Mouse (Mus musculus): ENCODE data around the gene Ebf1. TPM values are rescaled to one million over a fixed set of nuclear protein-coding genes. Genes with fewer than 3 reads are reported as not detected.
A peak's percentile ranks its signal among the peaks of the same experiment; 100 is the strongest.

Ebf1 gene
- polyA plus RNA-seq, 1 experiment from 2014 or later = 0.41 TPM

DNA sequence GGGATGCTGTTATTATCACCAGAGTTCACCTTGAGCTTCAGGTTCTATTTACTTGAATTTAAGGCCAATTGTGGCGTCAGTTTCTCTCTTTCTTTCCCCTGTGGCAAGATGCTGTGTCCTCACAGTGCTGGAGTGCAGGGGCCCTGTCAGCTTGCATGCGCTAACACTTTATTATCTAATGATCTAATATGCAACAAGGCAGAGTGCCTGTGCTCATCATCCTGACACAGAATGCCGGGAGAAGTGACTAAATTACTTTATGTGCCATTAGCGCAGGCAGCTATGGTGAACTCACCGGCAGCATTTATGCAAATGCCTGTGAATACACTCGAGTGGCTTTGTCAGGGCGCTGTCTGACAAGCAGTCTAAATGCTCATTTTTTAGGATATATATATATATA, 270.6 kb downstream of the Ebf1 start:
- no peak overlapping the region for H3K4me2 ChIP-seq
- 70% methylated on average over 7 of the region's 7 CpGs for WGBS (ENCODE audit: insufficient replicate concordance)
- no peak overlapping the region for H3K4me3 ChIP-seq
- H3K9ac ChIP-seq = no peak overlapping the region
- H3K27ac ChIP-seq = no peak overlapping the region
- no peaks in the 10 kb centered on the region for H3K27me3 ChIP-seq (replicated peaks)
- H3K4me1 ChIP-seq = peaks cover under 1% of the 10 kb centered on the region; the same call in 1 of the 2 replicates
- no peaks in the 10 kb centered on the region for H3K9me3 ChIP-seq (replicated peaks)
- no peak for ATAC-seq
- H3K36me3 ChIP-seq = no peaks in the 10 kb centered on the region

DNA sequence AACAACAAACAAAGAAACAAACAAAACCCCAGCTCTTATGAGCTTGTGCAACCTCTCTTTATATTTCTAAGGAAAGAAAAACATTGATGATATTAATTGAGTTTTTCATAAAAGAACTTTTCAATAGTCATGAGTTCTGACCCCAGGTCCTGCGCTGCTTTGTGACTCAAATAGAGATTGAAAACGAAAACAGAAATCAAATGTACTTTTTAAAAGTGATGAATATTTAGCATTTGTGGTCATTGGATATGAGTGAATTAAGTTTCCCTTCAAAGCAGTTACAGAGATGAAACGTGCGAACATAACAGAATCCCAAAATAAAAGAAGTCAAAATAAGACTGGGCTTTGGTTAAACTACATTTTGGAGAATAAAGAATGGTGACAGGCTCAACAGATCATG, 271.3 kb downstream of the Ebf1 start:
- Histone ChIP-seq H3K4me3 (no peak overlapping the region), H3K4me1 (peaks cover 8% of the 10 kb centered on the region), H3K9me3 (replicated peaks) (no peaks in the 10 kb centered on the region), H3K27ac (no peak overlapping the region), H3K9ac (no peak overlapping the region), H3K4me2 (no peak overlapping the region), H3K27me3 (replicated peaks) (no peaks in the 10 kb centered on the region), H3K36me3 (no peaks in the 10 kb centered on the region)
- 74% methylated on average over 4 of the region's 4 CpGs for WGBS (ENCODE audit: insufficient replicate concordance)
- ATAC-seq = no peak

DNA sequence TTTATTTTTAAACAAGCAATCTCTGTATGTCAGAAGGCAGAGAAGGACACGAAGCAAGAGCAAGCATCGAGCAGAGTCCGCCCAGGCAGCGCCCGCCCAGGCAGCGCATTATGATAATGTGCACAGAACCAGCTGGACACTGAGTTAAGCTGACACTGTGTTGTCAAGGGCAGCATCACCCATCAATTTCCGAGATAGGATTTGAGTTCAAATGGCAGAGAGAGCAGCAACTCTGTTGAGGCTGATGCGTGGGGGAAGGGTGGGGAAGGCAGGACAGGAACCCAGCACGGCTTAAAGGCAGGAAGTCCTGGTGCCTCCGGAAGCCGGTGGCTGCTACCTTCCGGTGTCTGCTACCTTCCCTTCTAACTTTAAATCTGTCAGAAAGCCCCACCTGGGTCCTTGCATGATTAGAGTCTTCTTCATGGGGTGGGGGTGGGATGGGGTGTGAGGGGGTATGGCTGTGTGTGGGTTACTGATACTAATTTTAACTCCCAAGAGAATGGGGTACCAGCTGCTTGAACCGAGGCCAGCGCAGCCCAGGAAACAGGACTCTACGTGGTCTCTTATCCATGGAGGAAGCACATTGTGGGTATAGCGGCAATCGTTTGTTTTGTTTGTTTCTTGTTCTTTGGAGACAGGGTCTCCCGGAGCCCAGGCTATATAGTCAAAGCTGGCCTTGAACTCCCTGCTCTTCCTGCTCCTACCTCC, 275.9 kb downstream of the Ebf1 start:
- ATAC-seq = peak; percentile 54
- Histone ChIP-seq H3K36me3 (no peaks in the 10 kb centered on the region), H3K4me1 (peaks cover 24% of the 10 kb centered on the region), H3K4me2 (peak overlapping the region; percentile 54), H3K4me3 (peak overlapping the region; percentile 22), H3K27ac (0 out of 2 replicates have a peak overlapping the region, but pooled peaks have one; percentile 2), H3K27me3 (replicated peaks) (no peaks in the 10 kb centered on the region), H3K9me3 (replicated peaks) (no peaks in the 10 kb centered on the region), H3K9ac (no peak overlapping the region)
- WGBS (ENCODE audit: insufficient replicate concordance) = 19% methylated on average over 18 of the region's 18 CpGs

DNA sequence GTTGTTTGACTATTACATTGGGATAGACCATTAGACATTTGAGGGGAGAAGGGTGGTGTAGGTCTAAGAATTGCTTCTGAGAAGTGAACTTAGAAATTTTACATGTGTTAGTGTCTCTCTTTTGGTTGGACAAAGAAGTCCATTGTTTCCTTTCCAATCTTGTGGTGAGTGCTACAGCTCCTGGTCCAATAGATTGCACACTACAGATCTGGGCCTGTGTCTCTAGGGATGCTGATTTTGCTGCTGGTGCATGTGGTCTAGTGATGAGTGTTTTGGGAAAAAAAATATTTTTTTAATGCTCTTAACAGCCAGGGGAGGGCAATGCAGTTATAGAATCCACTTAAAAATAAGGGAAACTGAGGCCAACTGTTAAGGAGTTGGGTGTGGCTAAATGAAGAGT, 276.9 kb downstream of the Ebf1 start:
- no peak overlapping the region for H3K4me3 ChIP-seq
- ATAC-seq = no peak
- H3K4me2 ChIP-seq = no peak overlapping the region
- H3K36me3 ChIP-seq = no peaks in the 10 kb centered on the region
- H3K4me1 ChIP-seq = peaks cover 24% of the 10 kb centered on the region
- no peak overlapping the region for H3K27ac ChIP-seq
- H3K9ac ChIP-seq = no peak overlapping the region
- no peaks in the 10 kb centered on the region for H3K27me3 ChIP-seq (replicated peaks)
- H3K9me3 ChIP-seq (replicated peaks) = no peaks in the 10 kb centered on the region

DNA sequence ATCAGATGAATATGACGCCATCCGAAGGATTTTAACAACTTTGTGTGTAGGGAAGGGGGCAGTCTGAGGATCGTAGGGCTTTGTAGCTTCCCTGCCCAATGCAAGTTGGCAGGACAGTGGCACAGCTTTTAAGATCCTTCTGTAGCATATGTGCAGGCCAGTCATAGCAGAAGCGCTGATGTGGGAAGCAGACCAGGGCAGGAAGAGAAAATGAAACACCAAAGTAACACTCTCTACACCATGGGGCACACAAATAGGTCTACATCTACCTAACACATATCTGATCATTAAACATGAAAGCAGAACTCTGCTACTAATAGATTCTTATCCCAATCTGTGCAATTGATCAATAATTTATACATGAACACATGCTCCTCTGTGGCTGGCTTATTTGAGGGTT, 277.7 kb downstream of the Ebf1 start:
- H3K36me3 ChIP-seq = no peaks in the 10 kb centered on the region
- no peaks in the 10 kb centered on the region for H3K9me3 ChIP-seq (replicated peaks)
- no peak for ATAC-seq
- H3K4me1 ChIP-seq = peaks cover 24% of the 10 kb centered on the region
- no peaks in the 10 kb centered on the region for H3K27me3 ChIP-seq (replicated peaks)
- H3K27ac ChIP-seq = no peak overlapping the region
- WGBS (ENCODE audit: insufficient replicate concordance) = 69% methylated on average over 4 of the region's 4 CpGs
- H3K4me3 ChIP-seq = no peak overlapping the region
- H3K4me2 ChIP-seq = no peak overlapping the region
- H3K9ac ChIP-seq = no peak overlapping the region

DNA sequence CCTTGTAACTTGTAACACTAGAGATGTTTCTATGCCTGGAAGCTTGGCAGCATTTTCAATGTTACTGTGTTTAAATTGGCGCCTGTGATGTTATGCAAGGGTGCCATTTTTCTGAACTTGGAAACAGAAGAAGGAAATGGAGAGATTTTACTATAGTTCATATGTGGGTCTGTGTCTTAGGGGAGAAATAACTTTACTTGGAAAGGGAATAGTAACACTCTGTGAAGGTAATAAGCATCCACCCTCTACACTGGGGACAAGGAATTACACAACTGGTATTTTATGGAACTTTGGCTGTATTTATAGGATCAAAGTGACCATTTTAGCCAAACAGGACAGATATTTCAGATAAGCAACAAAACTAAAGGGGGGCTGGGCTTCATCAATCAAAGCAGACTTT, 278.8 kb downstream of the Ebf1 start:
- Histone ChIP-seq H3K9me3 (replicated peaks) (no peaks in the 10 kb centered on the region), H3K4me3 (no peak overlapping the region), H3K27me3 (replicated peaks) (no peaks in the 10 kb centered on the region), H3K36me3 (no peaks in the 10 kb centered on the region), H3K27ac (no peak overlapping the region), H3K4me2 (no peak overlapping the region), H3K9ac (no peak overlapping the region), H3K4me1 (peaks cover 24% of the 10 kb centered on the region)
- no peak for ATAC-seq
- WGBS (ENCODE audit: insufficient replicate concordance) = 71% methylated on average over 1 of the region's 1 CpGs

DNA sequence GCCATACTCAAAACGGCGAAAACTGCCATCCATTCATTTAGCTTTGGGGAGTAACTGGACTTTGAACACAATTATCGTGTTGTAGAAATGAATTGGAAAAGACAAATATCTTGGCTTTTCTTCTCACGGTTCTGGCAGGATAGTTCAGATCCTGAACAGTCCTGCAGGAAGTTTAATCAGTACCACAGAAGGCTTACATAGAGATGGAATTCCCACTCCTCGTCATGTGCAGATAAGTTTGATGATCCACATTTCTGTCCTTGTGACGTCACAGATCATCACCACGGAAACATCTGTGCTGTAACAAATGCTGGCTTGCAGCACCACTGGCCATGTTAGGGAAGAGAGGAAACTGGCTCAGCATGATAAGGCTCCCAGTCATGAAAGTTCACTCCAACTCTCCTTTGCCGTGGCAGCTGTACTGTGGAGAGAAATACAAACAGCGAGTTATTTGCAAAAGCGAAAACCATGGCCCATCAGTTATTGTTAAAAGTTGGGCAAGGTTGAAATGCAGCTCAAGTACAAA, 280.1 kb downstream of the Ebf1 start:
- Histone ChIP-seq H3K9me3 (replicated peaks) (no peaks in the 10 kb centered on the region), H3K27ac (peak overlapping the region; percentile 42; the same call in 1 of the 2 replicates), H3K4me2 (peak overlapping the region; percentile 5; the same call in 1 of the 2 replicates), H3K4me3 (no peak overlapping the region), H3K4me1 (peaks cover 24% of the 10 kb centered on the region), H3K9ac (no peak overlapping the region), H3K36me3 (no peaks in the 10 kb centered on the region), H3K27me3 (replicated peaks) (no peaks in the 10 kb centered on the region)
- WGBS (ENCODE audit: insufficient replicate concordance) = 14% methylated on average over 10 of the region's 10 CpGs
- peak; percentile 65; the same call in 1 of the 2 replicates for ATAC-seq

DNA sequence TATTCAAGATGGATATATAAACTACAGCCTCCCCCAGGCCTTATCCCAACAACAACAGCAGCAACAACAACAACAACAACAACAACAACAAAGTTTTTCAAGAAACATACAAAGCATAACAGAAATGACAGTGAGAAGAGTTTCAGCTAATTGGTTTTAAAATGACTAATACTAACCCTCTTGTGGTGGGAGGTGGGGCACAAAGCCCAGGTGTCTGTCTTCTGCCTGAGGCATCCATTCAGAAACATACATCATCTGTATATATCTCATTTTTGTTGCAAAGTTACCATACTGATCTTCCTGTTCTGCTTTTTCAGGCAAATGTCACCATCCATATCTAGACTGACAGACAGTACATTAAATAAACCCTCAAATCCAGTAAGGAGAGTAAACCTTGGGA, 282.4 kb downstream of the Ebf1 start:
- Histone ChIP-seq H3K9ac (no peak overlapping the region), H3K4me2 (no peak overlapping the region), H3K4me1 (peaks cover 11% of the 10 kb centered on the region; the same call in 1 of the 2 replicates), H3K27ac (no peak overlapping the region), H3K9me3 (replicated peaks) (no peaks in the 10 kb centered on the region), H3K27me3 (replicated peaks) (no peaks in the 10 kb centered on the region), H3K4me3 (no peak overlapping the region), H3K36me3 (no peaks in the 10 kb centered on the region)
- no peak for ATAC-seq

DNA sequence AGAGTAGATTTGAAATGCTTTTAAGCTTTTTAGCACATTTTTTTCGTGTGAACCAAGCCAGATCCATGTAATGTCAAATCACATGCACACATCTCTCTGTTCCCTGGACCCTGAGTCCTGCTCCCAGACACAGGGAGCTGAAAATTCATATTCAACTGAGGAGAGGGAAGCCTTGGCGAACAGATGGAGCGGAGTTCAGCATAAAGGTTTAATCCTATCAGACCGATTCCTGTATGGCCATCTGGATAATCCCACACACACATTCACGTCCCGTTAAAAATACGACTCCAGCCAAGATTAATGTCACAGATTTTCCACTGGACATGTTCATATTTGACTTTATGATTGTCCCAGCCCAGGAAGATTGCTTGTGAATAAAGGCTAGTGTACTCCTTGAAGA, 282.8 kb downstream of the Ebf1 start:
- Histone ChIP-seq H3K27ac (no peak overlapping the region), H3K27me3 (replicated peaks) (no peaks in the 10 kb centered on the region), H3K9me3 (replicated peaks) (no peaks in the 10 kb centered on the region), H3K9ac (no peak overlapping the region), H3K4me1 (peaks cover 11% of the 10 kb centered on the region; the same call in 1 of the 2 replicates), H3K36me3 (no peaks in the 10 kb centered on the region), H3K4me2 (no peak overlapping the region), H3K4me3 (no peak overlapping the region)
- ATAC-seq = no peak
- 75% methylated on average over 7 of the region's 7 CpGs for WGBS (ENCODE audit: insufficient replicate concordance)

DNA sequence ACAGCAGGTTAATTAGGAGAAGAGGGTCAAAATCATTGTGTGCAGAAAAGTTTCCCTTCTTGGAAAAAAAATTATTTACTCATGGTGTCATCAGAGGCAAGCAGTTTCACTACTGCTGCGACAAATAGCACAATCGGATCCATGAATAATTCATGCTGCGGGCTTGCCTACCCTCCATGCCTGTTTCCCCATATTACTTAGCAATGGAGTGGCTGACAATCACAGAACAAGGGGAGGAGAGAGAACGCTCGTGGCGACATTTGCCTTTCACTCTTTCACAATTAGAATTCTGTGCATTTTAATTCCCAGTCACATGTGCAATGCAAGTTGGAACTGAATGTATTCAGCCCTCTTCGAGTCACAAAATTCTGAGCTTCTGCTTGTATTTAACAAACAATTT, 283.4 kb downstream of the Ebf1 start:
- Histone ChIP-seq H3K4me2 (no peak overlapping the region), H3K9ac (no peak overlapping the region), H3K36me3 (no peaks in the 10 kb centered on the region), H3K27me3 (replicated peaks) (no peaks in the 10 kb centered on the region), H3K9me3 (replicated peaks) (no peaks in the 10 kb centered on the region), H3K27ac (no peak overlapping the region), H3K4me3 (no peak overlapping the region), H3K4me1 (peaks cover 7% of the 10 kb centered on the region; the same call in 1 of the 2 replicates)
- WGBS (ENCODE audit: insufficient replicate concordance) = 71% methylated on average over 7 of the region's 7 CpGs
- no peak for ATAC-seq

DNA sequence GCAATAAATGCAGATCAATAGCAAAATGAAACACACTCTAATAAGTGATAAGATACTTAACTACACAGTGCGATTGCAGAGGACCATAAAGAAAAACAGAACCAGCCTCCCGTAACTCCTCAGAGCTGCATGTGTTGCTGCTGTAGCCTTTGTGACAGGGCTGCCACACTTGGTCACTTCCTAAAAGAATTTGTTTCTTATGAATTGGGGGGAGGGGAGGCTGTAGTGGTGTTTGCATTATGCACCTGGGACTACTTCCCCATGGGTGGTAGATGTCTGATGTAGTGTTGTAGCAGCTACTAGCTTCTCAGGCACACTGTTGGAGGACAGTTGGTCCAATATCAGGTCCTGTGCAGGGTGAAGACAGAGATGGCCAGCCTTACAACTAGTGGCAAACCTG, 284.6 kb downstream of the Ebf1 start:
- H3K4me3 ChIP-seq = no peak overlapping the region
- 0 out of 2 replicates have a peak, but pooled peaks cover 2% of the 10 kb centered on the region for H3K4me1 ChIP-seq
- H3K9ac ChIP-seq = no peak overlapping the region
- H3K27me3 ChIP-seq (replicated peaks) = no peaks in the 10 kb centered on the region
- no peak for ATAC-seq
- H3K36me3 ChIP-seq = no peaks in the 10 kb centered on the region
- no peaks in the 10 kb centered on the region for H3K9me3 ChIP-seq (replicated peaks)
- no peak overlapping the region for H3K27ac ChIP-seq
- no peak overlapping the region for H3K4me2 ChIP-seq
- WGBS (ENCODE audit: insufficient replicate concordance) = 74% methylated on average over 2 of the region's 2 CpGs

DNA sequence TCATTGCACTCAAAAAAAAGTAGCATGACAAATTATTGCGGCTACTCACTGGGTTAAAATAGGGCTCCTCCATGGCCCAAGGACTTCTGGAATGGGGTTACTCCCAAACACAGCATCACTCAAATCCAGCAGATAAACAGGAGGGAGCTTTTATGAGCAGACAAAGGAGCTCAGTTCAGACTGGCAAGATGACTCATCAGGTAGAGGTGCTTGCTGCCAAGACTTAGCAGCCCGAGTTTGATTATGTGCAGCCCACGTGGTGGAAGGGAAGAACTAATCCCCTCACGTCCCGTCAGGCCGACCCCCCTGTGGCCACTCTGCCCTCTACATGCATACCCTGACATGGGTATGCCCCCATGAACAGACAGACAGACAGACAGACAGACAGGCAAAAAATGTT, 285.0 kb downstream of the Ebf1 start:
- no peak for ATAC-seq
- Histone ChIP-seq H3K4me1 (no peaks in the 10 kb centered on the region), H3K9ac (no peak overlapping the region), H3K4me2 (no peak overlapping the region), H3K27ac (no peak overlapping the region), H3K4me3 (no peak overlapping the region), H3K36me3 (no peaks in the 10 kb centered on the region), H3K9me3 (replicated peaks) (no peaks in the 10 kb centered on the region), H3K27me3 (replicated peaks) (no peaks in the 10 kb centered on the region)
- WGBS (ENCODE audit: insufficient replicate concordance) = 52% methylated on average over 6 of the region's 6 CpGs

DNA sequence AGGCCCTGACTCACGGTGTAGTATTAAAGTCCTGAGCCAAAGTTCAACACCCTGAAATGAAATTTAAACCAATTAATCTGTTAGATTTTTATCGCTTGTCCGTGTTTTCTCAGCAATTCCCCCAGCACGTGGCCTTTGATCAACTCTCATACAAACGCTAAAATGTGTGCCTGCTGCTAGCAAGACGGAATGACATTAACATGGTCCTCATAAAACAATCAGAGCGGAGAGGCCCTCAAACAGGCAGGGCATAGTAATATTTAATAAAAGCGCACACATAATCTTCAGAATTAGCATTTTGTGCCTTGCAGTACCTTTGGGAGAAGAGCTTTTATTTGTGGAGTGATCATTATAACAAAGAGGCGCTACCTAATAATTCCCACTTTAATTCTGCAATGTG, 287.0 kb downstream of the Ebf1 start:
- H3K27ac ChIP-seq = no peak overlapping the region
- no peak for ATAC-seq
- H3K36me3 ChIP-seq = no peaks in the 10 kb centered on the region
- no peak overlapping the region for H3K4me3 ChIP-seq
- H3K9ac ChIP-seq = no peak overlapping the region
- no peaks in the 10 kb centered on the region for H3K4me1 ChIP-seq
- no peak overlapping the region for H3K4me2 ChIP-seq
- 70% methylated on average over 9 of the region's 9 CpGs for WGBS (ENCODE audit: insufficient replicate concordance)
- no peaks in the 10 kb centered on the region for H3K9me3 ChIP-seq (replicated peaks)
- H3K27me3 ChIP-seq (replicated peaks) = no peaks in the 10 kb centered on the region

All from liver, embryonic 12.5 days (tissue).